ENCODE assay signal across 11 mouse cellular contexts in genomic region chr3:34119869-34120268, GRCm38 (mm10).
"Had no signal": no experiment of that assay in that cellular context is flagged by ENCODE, and none has a peak within 500 bp of the region (broad histone marks: within the 10 kb centered on the region; RNA-seq: fewer than 3 reads in every experiment).

No protein-coding gene starts in this region.

- DNase-seq: liver, embryonic 13.5 days; lung, adult 18-20 months; spleen, adult 18-20 months; thymus, adult 18-20 months; thymus, postnatal 14 days had no signal

- H3K27me3 ChIP-seq: intestine, embryonic 15.5 days; limb, embryonic 13.5 days; liver, embryonic 13.5 days; midbrain, embryonic 15.5 days; neural tube, embryonic 12.5 days had no signal

- ATAC-seq: intestine, embryonic 15.5 days; midbrain, embryonic 15.5 days had no signal

- H3K4me3 ChIP-seq: intestine, embryonic 15.5 days; layer of hippocampus, adult 2 months; limb, embryonic 13.5 days; liver, embryonic 13.5 days; midbrain, embryonic 15.5 days; neural tube, embryonic 12.5 days had no signal

- H3K9ac ChIP-seq: intestine, embryonic 15.5 days; limb, embryonic 13.5 days; liver, embryonic 13.5 days; midbrain, embryonic 15.5 days; neural tube, embryonic 12.5 days had no signal

- H3K27ac ChIP-seq: intestine, embryonic 15.5 days; layer of hippocampus, adult 2 months; limb, embryonic 13.5 days; liver, embryonic 13.5 days; midbrain, embryonic 15.5 days; neural tube, embryonic 12.5 days had no signal

- H3K9me3 ChIP-seq: intestine, embryonic 15.5 days; limb, embryonic 13.5 days; liver, embryonic 13.5 days; midbrain, embryonic 15.5 days; neural tube, embryonic 12.5 days had no signal

- H3K4me1 ChIP-seq: intestine, embryonic 15.5 days; limb, embryonic 13.5 days; liver, embryonic 13.5 days; midbrain, embryonic 15.5 days; neural tube, embryonic 12.5 days had no signal

- H3K36me3 ChIP-seq: intestine, embryonic 15.5 days; limb, embryonic 13.5 days; liver, embryonic 13.5 days; midbrain, embryonic 15.5 days; neural tube, embryonic 12.5 days had no signal

- H3K4me2 ChIP-seq: intestine, embryonic 15.5 days; limb, embryonic 13.5 days; liver, embryonic 13.5 days; midbrain, embryonic 11.5 days; midbrain, embryonic 15.5 days; neural tube, embryonic 12.5 days had no signal
